Mouse (Mus musculus) lung, adult 18-20 months (tissue): ENCODE measurements around the gene Fhad1.
"Not testable (repeated sequence)": the region's sequence is repeated elsewhere in the genome, so short reads cannot be mapped to it uniquely, and the experiment has no call there.

Experiments used
- DNase-seq, 2 experiments: peaks; one replicate each; pipeline ENCODE4 v3.0.0; 2022; ENCODE audit warnings: mixed read lengths in 2 of 2

The Fhad1 gene

GRCm38 (mm10) chr4:142014659-142015608 is at the start of gene Fhad1:
Gene Fhad1 (minus strand): TSS chr4:142015082.
- peak; percentile 84 to 88 for DNase-seq

GRCm38 (mm10) chr4:142063057-142063534 is 48.2 kb upstream of the Fhad1 start:
- peak; percentile 65 to 78 for DNase-seq

- peak in 1 of 2 experiments; percentile 46 for DNase-seq
Observed at GRCm38 (mm10) chr4:142061485-142062240, 46.8 kb upstream of the Fhad1 start.

- no peak for DNase-seq
Observed at GRCm38 (mm10) chr4:142060455-142061378, 45.8 kb upstream of the Fhad1 start.

- DNase-seq: no peak
Observed at GRCm38 (mm10) chr4:142059841-142060193, 44.9 kb upstream of the Fhad1 start.

- DNase-seq: no peak
Observed at GRCm38 (mm10) chr4:142059113-142059840, 44.4 kb upstream of the Fhad1 start.

- DNase-seq: no peak
Observed at GRCm38 (mm10) chr4:142057529-142058216, 42.8 kb upstream of the Fhad1 start.

GRCm38 (mm10) chr4:142055600-142055999 is 40.7 kb upstream of the Fhad1 start:
- no peak for DNase-seq

GRCm38 (mm10) chr4:142054580-142054979 is 39.7 kb upstream of the Fhad1 start:
- DNase-seq: no peak

- DNase-seq: no peak
Observed at GRCm38 (mm10) chr4:142053661-142054448, 39.0 kb upstream of the Fhad1 start.

- DNase-seq: no peak
Observed at GRCm38 (mm10) chr4:142053261-142053660, 38.4 kb upstream of the Fhad1 start.

- peak in 1 of 2 experiments; percentile 49 for DNase-seq
Observed at GRCm38 (mm10) chr4:142052391-142053132, 37.7 kb upstream of the Fhad1 start.

- not testable (repeated sequence) for DNase-seq
Observed at GRCm38 (mm10) chr4:142051883-142052282, 37.0 kb upstream of the Fhad1 start.

- DNase-seq: no peak
Observed at GRCm38 (mm10) chr4:142049963-142050362, 35.1 kb upstream of the Fhad1 start.

- DNase-seq: no peak
Observed at GRCm38 (mm10) chr4:142048391-142048790, 33.5 kb upstream of the Fhad1 start.

- peak; percentile 41 to 68 for DNase-seq
Observed at GRCm38 (mm10) chr4:142047005-142047404, 32.1 kb upstream of the Fhad1 start.

- DNase-seq: no peak
Observed at GRCm38 (mm10) chr4:142046496-142046895, 31.6 kb upstream of the Fhad1 start.

- DNase-seq: no peak
Observed at GRCm38 (mm10) chr4:142045595-142046163, 30.8 kb upstream of the Fhad1 start.

GRCm38 (mm10) chr4:142044452-142044851 is 29.6 kb upstream of the Fhad1 start:
- DNase-seq: no peak
